Mouse (Mus musculus) small intestine, adult 2 months (tissue): ENCODE data around the gene Pih1d2.

Experiments
- CTCF ChIP-seq: fragments of 200-500 bp; IDR thresholded peaks from 2 replicates; pipeline ENCODE4 v1.5.1; 2012; ENCODE audit warnings: low read depth, mild to moderate bottlenecking, control low read depth, inconsistent platforms, low read length, moderate library complexity, mixed read lengths; ENCODE audit not compliant: insufficient replicate concordance, insufficient read length; ENCODE audit errors: extremely low read depth
- POLR2A ChIP-seq: fragments of 200-500 bp; IDR thresholded peaks from 2 replicates; pipeline ENCODE4 v1.6.1; 2012; ENCODE audit warnings: low read depth, mild to moderate bottlenecking, control low read depth, inconsistent platforms, low read length, moderate library complexity

- TF ChIP-seq POLR2A (no peak), CTCF (no peak)
These were observed 17.1 kb downstream of the Pih1d2 start for GRCm38 (mm10) chr9:50634270-50634669.
